Mouse (Mus musculus) lung, embryonic 14.5 days (tissue): ENCODE data around the gene Tmem160. TPM values are rescaled to one million over a fixed set of nuclear protein-coding genes. Genes with fewer than 3 reads are reported as not detected.

Experiments
- ATAC-seq: fragments of 200-750 bp; cut with Nextera tagmentation; 2 replicates; pipeline ENCODE4 v1.8.0; 2017; ENCODE audit warnings: mild to moderate bottlenecking, moderate TSS enrichment, moderate library complexity; ENCODE audit not compliant: insufficient read depth
- DNase-seq: peaks from one replicate; pipeline ENCODE4 v3.0.0-alpha.2; 2015
- H3K27ac ChIP-seq: fragments of 300-500 bp; sonication (generic); 2 replicates; pipeline ENCODE4 v1.5.1; 2014; ENCODE audit warnings: low read depth, mild to moderate bottlenecking, moderate library complexity
- H3K27me3 ChIP-seq: fragments of 300-500 bp; sonication (generic); 2 replicates; pipeline ENCODE4 v1.6.1; 2014; ENCODE audit warnings: low read length, control low read depth; ENCODE audit not compliant: insufficient read depth
- H3K36me3 ChIP-seq: fragments of 300-500 bp; sonication (generic); 2 replicates; pipeline ENCODE4 v1.6.1; 2014; ENCODE audit warnings: control low read depth; ENCODE audit not compliant: insufficient read depth
- H3K4me1 ChIP-seq: fragments of 300-500 bp; sonication (generic); 2 replicates; pipeline ENCODE4 v1.6.1; 2014; ENCODE audit warnings: antibody characterized with exemption, control low read depth; ENCODE audit not compliant: insufficient read depth
- H3K4me2 ChIP-seq: fragments of 300-500 bp; sonication (generic); 2 replicates; pipeline ENCODE4 v1.6.1; 2014; ENCODE audit warnings: mild to moderate bottlenecking
- H3K4me3 ChIP-seq: fragments of 300-500 bp; sonication (generic); 2 replicates; pipeline ENCODE4 v1.5.1; 2014; ENCODE audit warnings: low read depth, low read length
- H3K9ac ChIP-seq: fragments of 300-500 bp; sonication (generic); 2 replicates; pipeline ENCODE4 v1.6.1; 2014
- H3K9me3 ChIP-seq: fragments of 300-500 bp; sonication (generic); 2 replicates; pipeline ENCODE4 v1.6.1; 2016; ENCODE audit warnings: low read depth, low read length, control low read depth
- CTCF ChIP-seq: IDR thresholded peaks from 2 replicates; pipeline ENCODE4 v1.5.1; 2016; ENCODE audit warnings: antibody characterized with exemption, low read depth
- WGBS: fragments of 180-500 bp; shearing (Covaris S2); extraction: QIAGEN DNeasy Blood & Tissue Kit; methylation state at CpG from one replicate; pipeline ENCODE4 v1.1.7; 2014; 5-methylcytosine and 5-hydroxymethylcytosine counted together
- polyA plus RNA-seq: library from polyadenylated mRNA; unstranded; fragments of >200 nt; fragmentation: Nextera tagmentation; extraction: Ambion mirVana; gene quantifications from 2 replicates; pipeline ENCODE4 v1.2.1, GENCODE M21; 2014

Tmem160 gene
- polyA plus RNA-seq, 1 experiment from 2014 or later = 46.1 TPM

- 82% methylated on average over 18 of the region's 18 CpGs for WGBS
- TF ChIP-seq CTCF = no peak
- DNase-seq (no peak), ATAC-seq (no peak)
- no peak overlapping the region for H3K4me3 ChIP-seq
- H3K36me3 ChIP-seq = peaks cover 97% of the 10 kb centered on the region
- H3K4me1 ChIP-seq = no peaks in the 10 kb centered on the region
- no peak overlapping the region for H3K27ac ChIP-seq
- H3K27me3 ChIP-seq = no peaks in the 10 kb centered on the region
- no peak overlapping the region for H3K9ac ChIP-seq
- H3K9me3 ChIP-seq = no peaks in the 10 kb centered on the region
- no peak overlapping the region for H3K4me2 ChIP-seq
Observed at GRCm38 (mm10) chr7:16422222-16422856, 30.2 kb upstream of the Tmem160 start.

GRCm38 (mm10) chr7:16423731-16424130, 28.8 kb upstream of the Tmem160 start:
- no peak for ATAC-seq
- 83% methylated on average over 9 of the region's 9 CpGs for WGBS
- Histone ChIP-seq H3K36me3 (peaks cover 96% of the 10 kb centered on the region), H3K9me3 (no peaks in the 10 kb centered on the region), H3K4me2 (no peak overlapping the region), H3K4me1 (no peaks in the 10 kb centered on the region), H3K9ac (no peak overlapping the region), H3K27ac (no peak overlapping the region), H3K4me3 (no peak overlapping the region), H3K27me3 (no peaks in the 10 kb centered on the region)
- TF ChIP-seq CTCF = no peak
- DNase-seq = no peak

- H3K4me2 ChIP-seq = no peak overlapping the region
- no peaks in the 10 kb centered on the region for H3K27me3 ChIP-seq
- H3K4me3 ChIP-seq = no peak overlapping the region
- TF ChIP-seq CTCF = no peak
- H3K27ac ChIP-seq = no peak overlapping the region
- 88% methylated on average over 10 of the region's 10 CpGs for WGBS
- no peaks in the 10 kb centered on the region for H3K9me3 ChIP-seq
- peak; percentile 2; the same call in 1 of the 2 replicates for ATAC-seq
- peaks cover 96% of the 10 kb centered on the region for H3K36me3 ChIP-seq
- no peak for DNase-seq
- H3K9ac ChIP-seq = no peak overlapping the region
- H3K4me1 ChIP-seq = no peaks in the 10 kb centered on the region
Observed at GRCm38 (mm10) chr7:16425721-16426120, 26.9 kb upstream of the Tmem160 start.

DNA sequence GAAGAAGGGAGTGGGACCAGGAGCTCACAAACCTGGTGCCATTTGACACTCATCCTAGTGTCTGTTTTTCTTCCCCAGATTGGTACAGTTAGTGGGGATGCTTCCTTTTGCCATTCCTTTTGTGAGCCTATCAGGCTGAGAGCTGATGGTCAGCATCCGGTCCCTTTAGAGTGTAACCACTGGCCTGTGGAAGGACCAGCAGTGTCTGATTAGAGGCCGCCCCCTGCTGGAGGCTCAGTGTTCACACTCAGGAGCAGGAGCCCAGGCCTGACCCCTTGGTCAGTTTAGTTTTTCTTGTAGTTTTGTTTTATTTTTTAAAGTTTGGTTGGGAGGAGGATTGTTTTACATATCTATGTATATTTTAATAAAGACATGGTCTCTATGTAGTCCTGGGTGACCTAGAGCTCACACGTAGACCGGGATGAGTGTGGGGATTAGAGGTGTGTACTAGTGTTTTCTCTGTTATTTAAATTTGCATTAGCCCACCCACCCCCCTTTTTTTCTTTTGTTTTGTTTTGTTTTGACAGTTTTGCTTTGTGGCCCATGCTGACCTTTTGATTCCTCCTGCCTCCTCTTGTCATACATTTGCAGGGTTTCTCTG, 26.4 kb upstream of the Tmem160 start:
- Histone ChIP-seq H3K4me3 (no peak overlapping the region), H3K4me2 (no peak overlapping the region), H3K4me1 (no peaks in the 10 kb centered on the region), H3K9ac (no peak overlapping the region), H3K27me3 (no peaks in the 10 kb centered on the region), H3K9me3 (no peaks in the 10 kb centered on the region), H3K27ac (no peak overlapping the region), H3K36me3 (peaks cover 96% of the 10 kb centered on the region)
- ATAC-seq (peak; percentile 86), DNase-seq (peak; percentile 90)
- WGBS = 58% methylated on average over 4 of the region's 4 CpGs
- peak; percentile 87 for TF ChIP-seq CTCF

DNA sequence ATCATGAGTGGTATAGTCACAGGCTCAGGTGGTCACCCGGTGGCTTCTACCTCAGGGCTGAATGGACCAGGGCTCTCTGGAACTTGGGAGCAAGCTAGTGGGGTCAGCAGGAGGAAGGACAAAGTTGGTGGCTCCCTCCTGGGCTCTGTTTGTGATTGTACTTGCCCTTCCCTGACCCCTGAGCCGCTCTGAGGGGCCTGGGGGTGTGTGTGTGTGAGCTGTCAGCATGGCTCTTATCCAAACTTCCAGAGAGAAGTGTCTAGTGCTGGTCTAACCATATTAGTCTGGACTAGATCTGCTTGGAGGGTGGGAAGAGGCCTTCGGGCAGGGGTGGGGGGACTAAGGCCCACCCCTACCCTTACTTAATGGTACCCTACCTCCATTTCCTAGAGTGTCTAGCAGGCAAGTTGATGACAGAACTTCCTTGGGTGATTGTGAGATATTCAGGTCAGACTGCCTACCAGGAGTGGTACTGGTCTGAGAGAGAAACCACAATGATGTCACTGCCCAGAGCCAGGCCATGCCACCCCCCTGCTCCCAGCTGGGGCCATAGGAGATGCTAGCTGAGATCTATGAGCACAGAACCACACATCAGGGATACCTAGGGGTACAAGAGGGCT, 19.1 kb upstream of the Tmem160 start:
- Histone ChIP-seq H3K9ac (no peak overlapping the region), H3K4me3 (no peak overlapping the region), H3K4me2 (no peak overlapping the region), H3K4me1 (no peaks in the 10 kb centered on the region), H3K27me3 (no peaks in the 10 kb centered on the region), H3K36me3 (peaks cover 85% of the 10 kb centered on the region), H3K27ac (no peak overlapping the region), H3K9me3 (no peaks in the 10 kb centered on the region)
- WGBS = 65% methylated on average over 3 of the region's 3 CpGs
- TF ChIP-seq CTCF = no peak
- no peak for DNase-seq
- ATAC-seq = no peak

DNA sequence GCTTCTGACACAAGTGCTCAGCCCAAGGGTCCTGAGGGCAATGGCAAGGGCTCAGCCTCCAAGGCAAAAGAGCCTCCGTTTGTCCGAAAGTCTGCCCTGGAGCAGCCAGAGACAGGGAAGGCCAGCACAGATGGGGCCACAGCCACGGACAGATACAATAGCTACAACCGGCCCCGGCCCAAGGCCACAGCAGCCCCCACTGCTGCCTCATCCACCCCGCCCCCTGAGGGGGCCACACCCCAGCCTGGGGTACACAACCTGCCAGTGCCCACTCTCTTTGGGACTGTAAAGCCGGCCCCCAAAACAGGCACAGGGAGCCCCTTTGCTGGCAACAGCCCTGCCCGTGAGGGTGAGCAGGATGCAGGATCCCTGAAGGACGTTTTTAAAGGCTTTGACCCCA, 17.5 kb upstream of the Tmem160 start:
- no peak overlapping the region for H3K4me2 ChIP-seq
- no peak for DNase-seq
- H3K36me3 ChIP-seq = peaks cover 69% of the 10 kb centered on the region
- TF ChIP-seq CTCF = no peak
- H3K4me3 ChIP-seq = no peak overlapping the region
- WGBS = 81% methylated on average over 9 of the region's 9 CpGs
- H3K9me3 ChIP-seq = no peaks in the 10 kb centered on the region
- no peaks in the 10 kb centered on the region for H3K4me1 ChIP-seq
- ATAC-seq = no peak
- H3K9ac ChIP-seq = no peak overlapping the region
- no peak overlapping the region for H3K27ac ChIP-seq
- H3K27me3 ChIP-seq = no peaks in the 10 kb centered on the region

DNA sequence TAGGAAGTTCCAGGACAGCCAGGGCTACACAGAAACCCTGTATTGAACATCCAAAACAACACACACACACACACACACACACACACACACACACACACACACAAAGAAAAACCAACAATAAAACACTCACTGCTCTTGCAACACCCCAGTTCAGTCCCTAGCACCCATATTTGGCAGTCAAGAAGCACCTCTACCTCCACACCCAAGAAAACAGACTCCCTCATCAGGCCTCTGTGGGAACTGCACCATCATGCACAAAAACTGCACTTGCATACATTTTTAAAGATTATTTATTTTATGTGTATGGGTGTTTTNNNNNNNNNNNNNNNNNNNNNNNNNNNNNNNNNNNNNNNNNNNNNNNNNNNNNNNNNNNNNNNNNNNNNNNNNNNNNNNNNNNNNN, 11.3 kb upstream of the Tmem160 start:
- TF ChIP-seq CTCF = peak; percentile 22; the same call in 1 of the 2 replicates
- Histone ChIP-seq H3K9ac (no peak overlapping the region), H3K4me2 (no peak overlapping the region), H3K36me3 (peaks cover 8% of the 10 kb centered on the region), H3K9me3 (no peaks in the 10 kb centered on the region), H3K27ac (no peak overlapping the region), H3K4me3 (no peak overlapping the region), H3K4me1 (no peaks in the 10 kb centered on the region), H3K27me3 (no peaks in the 10 kb centered on the region)
- ATAC-seq = no peak
- no peak for DNase-seq
